Mouse (Mus musculus) lung, embryonic 15.5 days (tissue): Measurements from ENCODE around the gene Brca1. TPM values are rescaled to one million over a fixed set of nuclear protein-coding genes. Genes with fewer than 3 reads are reported as not detected.
"Not testable (repeated sequence)": the region's sequence is repeated elsewhere in the genome, so short reads cannot be mapped to it uniquely, and the experiment has no call there.

Experiments used
- ATAC-seq: fragments of 200-750 bp; cut with Nextera tagmentation; 2 replicates; pipeline ENCODE4 v1.8.0; 2017; ENCODE audit warnings: moderate number of reproducible peaks, borderline replicate concordance; ENCODE audit not compliant: low FRiP score, low TSS enrichment; ENCODE audit errors: extremely low read depth
- H3K27ac ChIP-seq: fragments of 300-500 bp; sonication (generic); 2 replicates; pipeline ENCODE4 v1.5.1; 2015; ENCODE audit warnings: moderate library complexity, mild to moderate bottlenecking, inconsistent platforms
- H3K27me3 ChIP-seq: fragments of 300-500 bp; sonication (generic); 2 replicates; pipeline ENCODE4 v1.6.1; 2015; ENCODE audit warnings: inconsistent platforms
- H3K36me3 ChIP-seq: fragments of 300-500 bp; sonication (generic); 2 replicates; pipeline ENCODE4 v1.6.1; 2015; ENCODE audit warnings: inconsistent platforms
- H3K4me1 ChIP-seq: fragments of 300-500 bp; sonication (generic); 2 replicates; pipeline ENCODE4 v1.6.1; 2015; ENCODE audit warnings: inconsistent platforms
- H3K4me2 ChIP-seq: fragments of 300-500 bp; sonication (generic); 2 replicates; pipeline ENCODE4 v1.6.1; 2015; ENCODE audit warnings: inconsistent platforms, mild to moderate bottlenecking, moderate library complexity
- H3K4me3 ChIP-seq: fragments of 300-500 bp; sonication (generic); 2 replicates; pipeline ENCODE4 v1.5.1; 2015; ENCODE audit warnings: mild to moderate bottlenecking, inconsistent platforms
- H3K9ac ChIP-seq: fragments of 300-500 bp; sonication (generic); 2 replicates; pipeline ENCODE4 v1.6.1; 2015; ENCODE audit warnings: inconsistent platforms
- H3K9me3 ChIP-seq: fragments of 300-500 bp; sonication (generic); 2 replicates; pipeline ENCODE4 v1.6.1; 2016; ENCODE audit warnings: inconsistent platforms
- WGBS: fragments of 180-500 bp; shearing (Covaris S2); methylation state at CpG from one replicate; pipeline ENCODE4 v1.1.7; 2015; 5-methylcytosine and 5-hydroxymethylcytosine counted together
- polyA plus RNA-seq: library from polyadenylated mRNA; unstranded; fragments of >200 nt; fragmentation: Nextera tagmentation; extraction: Ambion mirVana; gene quantifications from 2 replicates; pipeline ENCODE4 v1.2.1, GENCODE M21; 2015

The Brca1 gene
- polyA plus RNA-seq, 1 experiment from 2014 or later, result 14.1 TPM

GRCm38 (mm10) chr11:101479171-101479635 is 72.6 kb downstream of the Brca1 start:
- Histone ChIP-seq H3K4me3 (0 out of 2 replicates have a peak overlapping the region, but pooled peaks have one; percentile 12), H3K9me3 (no peaks in the 10 kb centered on the region), H3K4me1 (peaks cover 7% of the 10 kb centered on the region; the same call in 1 of the 2 replicates), H3K36me3 (no peaks in the 10 kb centered on the region), H3K27me3 (no peaks in the 10 kb centered on the region), H3K4me2 (peak overlapping the region; percentile 38), H3K9ac (no peak overlapping the region), H3K27ac (no peak overlapping the region)
- WGBS, result 6% methylated on average over 18 of the region's 18 CpGs
- ATAC-seq, result no peak

GRCm38 (mm10) chr11:101477552-101478211 is 74.1 kb downstream of the Brca1 start:
- Histone ChIP-seq H3K4me2 (no peak overlapping the region), H3K9me3 (no peaks in the 10 kb centered on the region), H3K27me3 (no peaks in the 10 kb centered on the region), H3K9ac (no peak overlapping the region), H3K4me3 (no peak overlapping the region), H3K27ac (no peak overlapping the region), H3K4me1 (peaks cover 7% of the 10 kb centered on the region; the same call in 1 of the 2 replicates), H3K36me3 (no peaks in the 10 kb centered on the region)
- 55% methylated on average over 10 of the region's 10 CpGs for WGBS
- ATAC-seq, result no peak

- WGBS, result 43% methylated on average over 4 of the region's 4 CpGs
- Histone ChIP-seq H3K9ac (no peak overlapping the region), H3K4me2 (no peak overlapping the region), H3K4me1 (peaks cover 7% of the 10 kb centered on the region; the same call in 1 of the 2 replicates), H3K27me3 (no peaks in the 10 kb centered on the region), H3K36me3 (no peaks in the 10 kb centered on the region), H3K27ac (no peak overlapping the region), H3K4me3 (no peak overlapping the region), H3K9me3 (no peaks in the 10 kb centered on the region)
- no peak for ATAC-seq
Observed at GRCm38 (mm10) chr11:101477194-101477551, 74.6 kb downstream of the Brca1 start.

GRCm38 (mm10) chr11:101476361-101476760 is 75.4 kb downstream of the Brca1 start:
- ATAC-seq, H3K4me3 ChIP-seq, H3K9me3 ChIP-seq, H3K36me3 ChIP-seq, H3K27me3 ChIP-seq, H3K27ac ChIP-seq, H3K4me2 ChIP-seq, H3K4me1 ChIP-seq, H3K9ac ChIP-seq: not testable (repeated sequence)
- WGBS, result 79% methylated on average over 4 of the region's 4 CpGs

- no peaks in the 10 kb centered on the region for H3K9me3 ChIP-seq
- peaks cover 4% of the 10 kb centered on the region; the same call in 1 of the 2 replicates for H3K4me1 ChIP-seq
- no peak overlapping the region for H3K27ac ChIP-seq
- no peak for ATAC-seq
- no peaks in the 10 kb centered on the region for H3K36me3 ChIP-seq
- no peak overlapping the region for H3K4me3 ChIP-seq
- 58% methylated on average over 5 of the region's 5 CpGs for WGBS
- no peak overlapping the region for H3K9ac ChIP-seq
- H3K27me3 ChIP-seq, result no peaks in the 10 kb centered on the region
- H3K4me2 ChIP-seq, result no peak overlapping the region
Observed at GRCm38 (mm10) chr11:101474298-101474697, 77.5 kb downstream of the Brca1 start.

GRCm38 (mm10) chr11:101473686-101474085 is 78.1 kb downstream of the Brca1 start:
- not testable (repeated sequence) for H3K4me1 ChIP-seq, ATAC-seq, H3K4me3 ChIP-seq, H3K27ac ChIP-seq, H3K9ac ChIP-seq, H3K9me3 ChIP-seq, H3K36me3 ChIP-seq, H3K4me2 ChIP-seq, H3K27me3 ChIP-seq
- 75% methylated on average over 1 of the region's 1 CpGs for WGBS

- no peaks in the 10 kb centered on the region for H3K27me3 ChIP-seq
- H3K9me3 ChIP-seq, result no peaks in the 10 kb centered on the region
- no peak overlapping the region for H3K9ac ChIP-seq
- no peak overlapping the region for H3K4me2 ChIP-seq
- no peak overlapping the region for H3K27ac ChIP-seq
- no peak for ATAC-seq
- H3K4me1 ChIP-seq, result peaks cover 12% of the 10 kb centered on the region
- no peaks in the 10 kb centered on the region for H3K36me3 ChIP-seq
- 39% methylated on average over 7 of the region's 7 CpGs for WGBS
- H3K4me3 ChIP-seq, result no peak overlapping the region
Observed at GRCm38 (mm10) chr11:101472336-101472735, 79.4 kb downstream of the Brca1 start.

- Histone ChIP-seq H3K9ac (no peak overlapping the region), H3K9me3 (no peaks in the 10 kb centered on the region), H3K27me3 (no peaks in the 10 kb centered on the region), H3K4me3 (no peak overlapping the region), H3K4me1 (peaks cover 15% of the 10 kb centered on the region), H3K4me2 (no peak overlapping the region), H3K36me3 (no peaks in the 10 kb centered on the region), H3K27ac (no peak overlapping the region)
- 41% methylated on average over 3 of the region's 3 CpGs for WGBS
- no peak for ATAC-seq
Observed at GRCm38 (mm10) chr11:101471926-101472325, 79.8 kb downstream of the Brca1 start.

- H3K4me2 ChIP-seq, result no peak overlapping the region
- no peaks in the 10 kb centered on the region for H3K27me3 ChIP-seq
- ATAC-seq, result no peak
- H3K4me1 ChIP-seq, result peaks cover 23% of the 10 kb centered on the region
- H3K36me3 ChIP-seq, result no peaks in the 10 kb centered on the region
- no peak overlapping the region for H3K9ac ChIP-seq
- no peaks in the 10 kb centered on the region for H3K9me3 ChIP-seq
- no peak overlapping the region for H3K4me3 ChIP-seq
- WGBS, result 50% methylated on average over 7 of the region's 7 CpGs
- no peak overlapping the region for H3K27ac ChIP-seq
Observed at GRCm38 (mm10) chr11:101470206-101470605, 81.5 kb downstream of the Brca1 start.

GRCm38 (mm10) chr11:101469155-101469554 is 82.6 kb downstream of the Brca1 start:
- no peaks in the 10 kb centered on the region for H3K36me3 ChIP-seq
- H3K4me3 ChIP-seq, result peak overlapping the region; percentile 77; the same call in 1 of the 2 replicates
- 58% methylated on average over 4 of the region's 4 CpGs for WGBS
- no peaks in the 10 kb centered on the region for H3K9me3 ChIP-seq
- peaks cover 33% of the 10 kb centered on the region for H3K4me1 ChIP-seq
- H3K27me3 ChIP-seq, result no peaks in the 10 kb centered on the region
- no peak for ATAC-seq
- no peak overlapping the region for H3K27ac ChIP-seq
- peak overlapping the region; percentile 96 for H3K4me2 ChIP-seq
- H3K9ac ChIP-seq, result no peak overlapping the region

GRCm38 (mm10) chr11:101468731-101469130 is 83.0 kb downstream of the Brca1 start:
- WGBS, result 4% methylated on average over 13 of the region's 13 CpGs
- Histone ChIP-seq H3K27me3 (no peaks in the 10 kb centered on the region), H3K4me2 (peak overlapping the region; percentile 96), H3K27ac (no peak overlapping the region), H3K9ac (peak overlapping the region; percentile 55), H3K4me1 (peaks cover 36% of the 10 kb centered on the region), H3K4me3 (peak overlapping the region; percentile 77), H3K9me3 (no peaks in the 10 kb centered on the region), H3K36me3 (no peaks in the 10 kb centered on the region)
- no peak for ATAC-seq

GRCm38 (mm10) chr11:101468263-101468688 is 83.5 kb downstream of the Brca1 start:
- no peaks in the 10 kb centered on the region for H3K27me3 ChIP-seq
- 1% methylated on average over 31 of the region's 31 CpGs for WGBS
- no peaks in the 10 kb centered on the region for H3K9me3 ChIP-seq
- H3K4me2 ChIP-seq, result peak overlapping the region; percentile 96
- H3K4me1 ChIP-seq, result peaks cover 41% of the 10 kb centered on the region
- no peaks in the 10 kb centered on the region for H3K36me3 ChIP-seq
- peak overlapping the region; percentile 55 for H3K9ac ChIP-seq
- peak overlapping the region; percentile 77 for H3K4me3 ChIP-seq
- no peak for ATAC-seq
- H3K27ac ChIP-seq, result no peak overlapping the region
